In genomic region chr12:85094706-85095105, GRCm38 (mm10) we compare ENCODE assay signal across 9 mouse cellular contexts. TPM values are rescaled to one million over a fixed set of nuclear protein-coding genes. Genes with fewer than 3 reads are reported as not detected.
DNase-seq lines count a peak whose midpoint lies in the region.
"Had no signal": no experiment of that assay in that cellular context is flagged by ENCODE, and none has a peak within 500 bp of the region (broad histone marks: within the 10 kb centered on the region; RNA-seq: fewer than 3 reads in every experiment).

No protein-coding gene starts in this region.

- no peaks in the 10 kb centered on the region for H3K27me3 ChIP-seq in limb, embryonic 10.5 days (ENCODE audit: low read depth, poor library complexity, severe bottlenecking)
- H3K27me3 ChIP-seq: midbrain, embryonic 13.5 days had no signal

- WGBS in limb, embryonic 10.5 days: 79% methylated on average over 10 of the region's 10 CpGs

- DNase-seq in cerebellum, postnatal 25 days: peak; percentile 41 to 49
- no peak for DNase-seq in cerebellum, adult 8-10 months
- DNase-seq in 3134 (ENCODE audit: extremely low read depth, insufficient read length, low spot score): peak; percentile 9
- peak; percentile 65 for DNase-seq in gastrocnemius, postnatal 10 days
- no peak for DNase-seq in limb, embryonic 10.5 days (ENCODE audit: low spot score)
- DNase-seq in layer of hippocampus, postnatal 25 days (ENCODE audit: extremely low spot score in 1 of 2, low spot score in 1 of 2): no peak
- DNase-seq in retina, postnatal 1 day: no peak
- no peak for DNase-seq in left cerebral cortex, adult 11 months (ENCODE audit: low spot score)

- H3K4me1 ChIP-seq in limb, embryonic 10.5 days: peaks cover 28% of the 10 kb centered on the region

- H3K27ac ChIP-seq in limb, embryonic 10.5 days: peak overlapping the region; percentile 39; the same call in 1 of the 2 replicates
- H3K27ac ChIP-seq: midbrain, embryonic 13.5 days had no signal

- no peak overlapping the region for H3K4me3 ChIP-seq in limb, embryonic 10.5 days
- H3K4me3 ChIP-seq: midbrain, embryonic 13.5 days had no signal

- H3K36me3 ChIP-seq in limb, embryonic 10.5 days: peaks cover 7% of the 10 kb centered on the region

- no peaks in the 10 kb centered on the region for H3K9me3 ChIP-seq in limb, embryonic 10.5 days (replicated peaks)
- H3K9me3 ChIP-seq: midbrain, embryonic 13.5 days had no signal

RNA-seq across cellular contexts. Expression of gene Prox2, which starts 15.9 kb away (rescaled TPM):
- 1 to 10 TPM; 2.6 to 2.9 TPM for total RNA-seq in gastrocnemius, postnatal 10 days (2021)
- polyA plus RNA-seq in limb, embryonic 10.5 days (2016; fragmentation: Nextera tagmentation; extraction: Ambion mirVana): 2.4 and 2.7 TPM in 2 replicates
- 1 to 10 TPM; 1.5 to 2.2 TPM for total RNA-seq in layer of hippocampus, postnatal 25 days (2021)

RNA-seq across cellular contexts. Expression of gene Dlst, which starts 15.9 kb away (rescaled TPM):
- 100 to 1,000 TPM; 284 to 308 TPM for total RNA-seq in gastrocnemius, postnatal 10 days (2021)
- 116 and 123 TPM in 2 replicates for polyA plus RNA-seq in limb, embryonic 10.5 days (2016; fragmentation: Nextera tagmentation; extraction: Ambion mirVana)
- total RNA-seq in layer of hippocampus, postnatal 25 days (2021): 100 to 1,000 TPM; 144 to 153 TPM

RNA-seq across cellular contexts. Expression of gene Rps6kl1, which starts 56.4 kb away (rescaled TPM):
- under 1 TPM; 0.33 to 0.68 TPM for total RNA-seq in gastrocnemius, postnatal 10 days (2021)
- 0.39 and 0.45 TPM in 2 replicates for polyA plus RNA-seq in limb, embryonic 10.5 days (2016; fragmentation: Nextera tagmentation; extraction: Ambion mirVana)
- 10 to 100 TPM; 39.9 to 40.7 TPM for total RNA-seq in layer of hippocampus, postnatal 25 days (2021)

Comparison
In these comparisons a context has a peak if more than half of its experiments do, and no peak if none do; other contexts are left out.
1. DNase-seq: peak in cerebellum, postnatal 25 days (2 of 2), 3134 (single experiment) and gastrocnemius, postnatal 10 days (single experiment); none in cerebellum, adult 8-10 months (single experiment), limb, embryonic 10.5 days (single experiment), layer of hippocampus, postnatal 25 days (0 of 2), retina, postnatal 1 day (single experiment) and left cerebral cortex, adult 11 months (single experiment).
2. RNA of gene Rps6kl1, which starts 56.4 kb away (total RNA-seq): 39.9 to 40.7 TPM in layer of hippocampus, postnatal 25 days; 0.33 to 0.68 TPM in gastrocnemius, postnatal 10 days; every median in the first group is over 10 times any median in the second.